Mouse (Mus musculus): Measurements from ENCODE around the gene Irgc1.

GRCm38 (mm10) chr7:24472442-24472841 lies 20.3 kb upstream of the Irgc1 start:
- TF ChIP-seq CTCF (IDR thresholded peaks at IDR 0.05; ENCODE audit: extremely low read depth, insufficient read depth, insufficient read length, insufficient replicate concordance) (no peak), POLR2A (IDR thresholded peaks at IDR 0.05; ENCODE audit: low read depth, low read length) (no peak)

All from spleen, adult 2 months (tissue).